In genomic region chr3:149623851-149624532, GRCm38 (mm10) we compare ENCODE assay signal across 24 mouse cellular contexts.
DNase-seq lines count a peak whose midpoint lies in the region; ATAC-seq and TF ChIP-seq lines count a peak whose summit lies in the region.
"Had no signal": no experiment of that assay in that cellular context is flagged by ENCODE, and none has a peak within 500 bp of the region (broad histone marks: within the 10 kb centered on the region; RNA-seq: fewer than 3 reads in every experiment).

No protein-coding gene starts in this region.

- H3K9ac ChIP-seq in liver, postnatal 0 days (replicated peaks): no peak overlapping the region
- no peak overlapping the region for H3K9ac ChIP-seq in neural tube, embryonic 15.5 days (replicated peaks)
- H3K9ac ChIP-seq: hindbrain, embryonic 12.5 days; kidney, embryonic 15.5 days; liver, embryonic 12.5 days had no signal

- no peak for DNase-seq in liver, postnatal 0 days
- DNase-seq in liver: no peak
- peak; percentile 42 to 49 for DNase-seq in B cell, adult 2 months
- DNase-seq in heart, postnatal 25 days (ENCODE audit: low spot score): no peak
- no peak for DNase-seq in cerebellum, adult 18-20 months
- DNase-seq: adrenal gland, postnatal 36 days; cerebellum, postnatal 14 days; heart, adult 11 months; retina, postnatal 1 day; thymus, postnatal 14 days had no signal

- no peak for TF ChIP-seq EP300 in liver, postnatal 0 days (IDR thresholded peaks at IDR 0.05; ENCODE audit: low read depth)

- H3K27ac ChIP-seq in liver, postnatal 0 days (ENCODE audit: low read depth): no peak overlapping the region
- no peak overlapping the region for H3K27ac ChIP-seq in neural tube, embryonic 15.5 days (replicated peaks)
- H3K27ac ChIP-seq: embryonic facial prominence, embryonic 10.5 days; hindbrain, embryonic 12.5 days; kidney, embryonic 15.5 days; layer of hippocampus, adult 2 months; limb, embryonic 10.5 days; liver, embryonic 12.5 days had no signal

- intact Hi-C loops in heart, postnatal 25 days (cut with DNase I): no loop called here

- no peaks in the 10 kb centered on the region for H3K36me3 ChIP-seq in liver, postnatal 0 days (replicated peaks; ENCODE audit: insufficient read depth, low read length)
- no peaks in the 10 kb centered on the region for H3K36me3 ChIP-seq in neural tube, embryonic 15.5 days
- H3K36me3 ChIP-seq: embryonic facial prominence, embryonic 10.5 days; hindbrain, embryonic 12.5 days; kidney, embryonic 15.5 days; limb, embryonic 10.5 days; liver, embryonic 12.5 days had no signal

- H3K4me1 ChIP-seq in liver, postnatal 0 days (ENCODE audit: insufficient read depth): no peaks in the 10 kb centered on the region
- no peaks in the 10 kb centered on the region for H3K4me1 ChIP-seq in neural tube, embryonic 15.5 days
- H3K4me1 ChIP-seq: embryonic facial prominence, embryonic 10.5 days; hindbrain, embryonic 12.5 days; kidney, embryonic 15.5 days; limb, embryonic 10.5 days; liver, embryonic 12.5 days had no signal

- H3K4me2 ChIP-seq in liver, postnatal 0 days (ENCODE audit: low read depth, low read length): no peak overlapping the region
- H3K4me2 ChIP-seq in neural tube, embryonic 15.5 days: no peak overlapping the region
- H3K4me2 ChIP-seq: hindbrain, embryonic 12.5 days; kidney, embryonic 15.5 days; liver, embryonic 12.5 days; midbrain, embryonic 11.5 days had no signal

- H3K9me3 ChIP-seq in liver, postnatal 0 days (ENCODE audit: low read length): no peaks in the 10 kb centered on the region
- no peaks in the 10 kb centered on the region for H3K9me3 ChIP-seq in neural tube, embryonic 15.5 days (replicated peaks)
- H3K9me3 ChIP-seq: embryonic facial prominence, embryonic 10.5 days; hindbrain, embryonic 12.5 days; kidney, embryonic 15.5 days; limb, embryonic 10.5 days; liver, embryonic 12.5 days had no signal

- no peak overlapping the region for H3K4me3 ChIP-seq in liver, postnatal 0 days (ENCODE audit: low read depth, low read length)
- H3K4me3 ChIP-seq in neural tube, embryonic 15.5 days (replicated peaks): no peak overlapping the region
- H3K4me3 ChIP-seq: embryonic facial prominence, embryonic 10.5 days; erythroblast, embryonic 14.5 days; hindbrain, embryonic 12.5 days; kidney, embryonic 15.5 days; layer of hippocampus, adult 2 months; limb, embryonic 10.5 days; liver, embryonic 12.5 days had no signal

- 34% methylated on average over 4 of the region's 4 CpGs for WGBS in liver, postnatal 0 days (ENCODE audit: insufficient replicate concordance)
- 79% methylated on average over 4 of the region's 4 CpGs for WGBS in neural tube, embryonic 15.5 days

- ATAC-seq in liver, postnatal 0 days: peak; percentile 45; the same call in 1 of the 2 replicates
- ATAC-seq in common myeloid progenitor, adult 5-6 weeks (replicated peaks; ENCODE audit: low read depth, poor library complexity, severe bottlenecking): peak; percentile 90
- peak; percentile 95 for ATAC-seq in megakaryocyte progenitor cell, adult 5-6 weeks (replicated peaks; ENCODE audit: poor library complexity)
- ATAC-seq in neural tube, embryonic 15.5 days (ENCODE audit: low FRiP score): no peak
- ATAC-seq: forebrain, embryonic 14.5 days; intestine, embryonic 16.5 days; liver, embryonic 12.5 days; lung, postnatal 0 days had no signal

- TF ChIP-seq CTCF in liver, postnatal 0 days (IDR thresholded peaks at IDR 0.05; ENCODE audit: low read depth): no peak

- H3K27me3 ChIP-seq in liver, postnatal 0 days (ENCODE audit: insufficient read depth, low read length): no peaks in the 10 kb centered on the region
- no peaks in the 10 kb centered on the region for H3K27me3 ChIP-seq in neural tube, embryonic 15.5 days (replicated peaks)
- H3K27me3 ChIP-seq: hindbrain, embryonic 12.5 days; kidney, embryonic 15.5 days; liver, embryonic 12.5 days had no signal

Comparison
In these comparisons a context has a peak if more than half of its experiments do, and no peak if none do; other contexts are left out.
1. DNase-seq: peak in B cell, adult 2 months (2 of 2); none in liver, postnatal 0 days (single experiment), liver (single experiment), heart, postnatal 25 days (single experiment) and cerebellum, adult 18-20 months (0 of 2).